Mouse (Mus musculus) G1E-ER4 (cell line): ENCODE results near the gene Zfyve28. TPM values are rescaled to one million over a fixed set of nuclear protein-coding genes. Genes with fewer than 3 reads are reported as not detected.

Source experiments
- GATA1 ChIP-seq: IDR thresholded peaks from one replicate; pipeline ENCODE4 v1.8.0; 2012; ENCODE audit warnings: low read length, inconsistent platforms
- polyA plus RNA-seq: library from polyadenylated mRNA; stranded (reverse); fragments of >175 nt; gene quantifications from 2 replicates; pipeline ENCODE4 v1.2.3, GENCODE M21; 2012

Zfyve28 gene
- polyA plus RNA-seq, 1 experiment, result not detected

GRCm38 (mm10) chr5:34235898-34236420, 52.3 kb downstream of the Zfyve28 start:
- TF ChIP-seq GATA1, result no peak

- no peak for TF ChIP-seq GATA1
Observed at GRCm38 (mm10) chr5:34235056-34235455, 53.2 kb downstream of the Zfyve28 start.

- no peak for TF ChIP-seq GATA1
Observed at GRCm38 (mm10) chr5:34233221-34233515, 55.1 kb downstream of the Zfyve28 start.

- TF ChIP-seq GATA1, result no peak
Observed at GRCm38 (mm10) chr5:34232481-34233220, 55.6 kb downstream of the Zfyve28 start.

- no peak for TF ChIP-seq GATA1
Observed at GRCm38 (mm10) chr5:34231901-34232300, 56.3 kb downstream of the Zfyve28 start.

- no peak for TF ChIP-seq GATA1
Observed at GRCm38 (mm10) chr5:34230599-34231485, 57.4 kb downstream of the Zfyve28 start.

- no peak for TF ChIP-seq GATA1
Observed at GRCm38 (mm10) chr5:34229503-34229902, 58.7 kb downstream of the Zfyve28 start.

- TF ChIP-seq GATA1, result no peak
Observed at GRCm38 (mm10) chr5:34225516-34225915, 62.7 kb downstream of the Zfyve28 start.

- no peak for TF ChIP-seq GATA1
Observed at GRCm38 (mm10) chr5:34224515-34224914, 63.7 kb downstream of the Zfyve28 start.

- TF ChIP-seq GATA1, result no peak
Observed at GRCm38 (mm10) chr5:34220001-34220400, 68.2 kb downstream of the Zfyve28 start.

GRCm38 (mm10) chr5:34218672-34219071, 69.6 kb downstream of the Zfyve28 start:
- TF ChIP-seq GATA1, result no peak

GRCm38 (mm10) chr5:34217756-34218155, 70.5 kb downstream of the Zfyve28 start:
- TF ChIP-seq GATA1, result no peak

- TF ChIP-seq GATA1, result no peak
Observed at GRCm38 (mm10) chr5:34216025-34216424, 72.2 kb downstream of the Zfyve28 start.

- no peak for TF ChIP-seq GATA1
Observed at GRCm38 (mm10) chr5:34213659-34214058, 74.6 kb downstream of the Zfyve28 start.

GRCm38 (mm10) chr5:34210279-34210678, 78.0 kb downstream of the Zfyve28 start:
- no peak for TF ChIP-seq GATA1

GRCm38 (mm10) chr5:34207503-34207902, 80.7 kb downstream of the Zfyve28 start:
- TF ChIP-seq GATA1, result no peak
